Mouse (Mus musculus) liver, embryonic 14.5 days (tissue): ENCODE data around the gene Dnajc24. TPM values are rescaled to one million over a fixed set of nuclear protein-coding genes. Genes with fewer than 3 reads are reported as not detected.
A peak's percentile ranks its signal among the peaks of the same experiment; 100 is the strongest.

ENCODE experiments used
- ATAC-seq: fragments of 200-750 bp; cut with Nextera tagmentation; 2 replicates; pipeline ENCODE4 v1.8.0; 2017; ENCODE audit warnings: moderate number of reproducible peaks, mild to moderate bottlenecking, moderate library complexity; ENCODE audit not compliant: insufficient read depth
- DNase-seq, 3 experiments: peaks; one replicate each; pipeline ENCODE4 v3.0.0-alpha.2; 2012 to 2013; ENCODE audit warnings: low read depth in 3 of 3, low spot score in 3 of 3
- H3K27ac ChIP-seq: fragments of 300-500 bp; sonication (generic); 2 replicates; pipeline ENCODE4 v1.5.1; 2014; ENCODE audit warnings: moderate library complexity, mild to moderate bottlenecking, control low read depth, inconsistent platforms
- H3K27me3 ChIP-seq: fragments of 300-500 bp; sonication (generic); 2 replicates; pipeline ENCODE4 v1.6.1; 2014; ENCODE audit warnings: mild to moderate bottlenecking, low read length, moderate library complexity; ENCODE audit not compliant: control insufficient read depth, insufficient read depth
- H3K36me3 ChIP-seq: fragments of 300-500 bp; sonication (generic); replicated peaks from 2 replicates; pipeline ENCODE4 v1.6.1; 2014; ENCODE audit warnings: low read depth; ENCODE audit not compliant: control insufficient read depth, insufficient read depth
- H3K4me1 ChIP-seq, 2 experiments: fragments of 200-500 bp in 1 of 2; fragments of 300-500 bp in 1 of 2; sonication (generic) in 1 of 2; replicated peaks; 2 replicates each; pipeline ENCODE4 v1.6.1; 2012 to 2014; ENCODE audit warnings: antibody characterized with exemption in 1 of 2, inconsistent platforms in 1 of 2, low read length in 1 of 2; ENCODE audit not compliant: control insufficient read depth in 2 of 2, insufficient read depth in 2 of 2
- H3K4me2 ChIP-seq: fragments of 300-500 bp; sonication (generic); 2 replicates; pipeline ENCODE4 v1.6.1; 2014; ENCODE audit warnings: low read depth, mild to moderate bottlenecking, control low read depth, moderate library complexity
- H3K4me3 ChIP-seq, 2 experiments: fragments of 200-500 bp in 1 of 2; fragments of 300-500 bp in 1 of 2; sonication (generic) in 1 of 2; 2 replicates each; pipeline ENCODE4 v1.5.1; 2012 to 2014; ENCODE audit warnings: low read depth in 2 of 2, low read length in 2 of 2, mild to moderate bottlenecking in 2 of 2, control low read depth in 1 of 2, inconsistent platforms in 1 of 2, moderate library complexity in 1 of 2; ENCODE audit not compliant: insufficient read depth in 1 of 2
- H3K9ac ChIP-seq: fragments of 300-500 bp; sonication (generic); replicated peaks from 2 replicates; pipeline ENCODE4 v1.6.1; 2014; ENCODE audit warnings: mild to moderate bottlenecking, control low read depth, moderate library complexity
- H3K9me3 ChIP-seq: fragments of 300-500 bp; sonication (generic); 2 replicates; pipeline ENCODE4 v1.6.1; 2016; ENCODE audit warnings: low read length, mixed read lengths; ENCODE audit not compliant: control insufficient read depth
- CTCF ChIP-seq: IDR thresholded peaks from 2 replicates; pipeline ENCODE4 v1.5.1; 2016; ENCODE audit warnings: antibody characterized with exemption, low read depth, control low read depth
- EP300 ChIP-seq: IDR thresholded peaks from 2 replicates; pipeline ENCODE4 v1.6.1; 2016; ENCODE audit warnings: antibody characterized with exemption, low read depth
- WGBS: fragments of 180-500 bp; shearing (Covaris S2); extraction: QIAGEN DNeasy Blood & Tissue Kit; methylation state at CpG from one replicate; pipeline ENCODE4 v1.1.7; 2014; ENCODE audit not compliant: insufficient replicate concordance; 5-methylcytosine and 5-hydroxymethylcytosine counted together
- polyA plus RNA-seq, 2 experiments: library from polyadenylated mRNA; depleted of rRNA in 1 of 2; stranded (reverse) in 1 of 2; unstranded in 1 of 2; fragments of >200 nt; fragmentation: Nextera tagmentation in 1 of 2; extraction: Ambion mirVana in 1 of 2; gene quantifications; 2 replicates each; pipeline versions ENCODE4 v1.2.1 to v1.2.3; 2012 to 2014

Gene Dnajc24
- polyA plus RNA-seq (2012; rRNA removed): 6.0 and 12.8 TPM in 2 replicates
- 18.8 and 22.6 TPM in 2 replicates for polyA plus RNA-seq (2014; fragmentation: Nextera tagmentation; extraction: Ambion mirVana)

DNA sequence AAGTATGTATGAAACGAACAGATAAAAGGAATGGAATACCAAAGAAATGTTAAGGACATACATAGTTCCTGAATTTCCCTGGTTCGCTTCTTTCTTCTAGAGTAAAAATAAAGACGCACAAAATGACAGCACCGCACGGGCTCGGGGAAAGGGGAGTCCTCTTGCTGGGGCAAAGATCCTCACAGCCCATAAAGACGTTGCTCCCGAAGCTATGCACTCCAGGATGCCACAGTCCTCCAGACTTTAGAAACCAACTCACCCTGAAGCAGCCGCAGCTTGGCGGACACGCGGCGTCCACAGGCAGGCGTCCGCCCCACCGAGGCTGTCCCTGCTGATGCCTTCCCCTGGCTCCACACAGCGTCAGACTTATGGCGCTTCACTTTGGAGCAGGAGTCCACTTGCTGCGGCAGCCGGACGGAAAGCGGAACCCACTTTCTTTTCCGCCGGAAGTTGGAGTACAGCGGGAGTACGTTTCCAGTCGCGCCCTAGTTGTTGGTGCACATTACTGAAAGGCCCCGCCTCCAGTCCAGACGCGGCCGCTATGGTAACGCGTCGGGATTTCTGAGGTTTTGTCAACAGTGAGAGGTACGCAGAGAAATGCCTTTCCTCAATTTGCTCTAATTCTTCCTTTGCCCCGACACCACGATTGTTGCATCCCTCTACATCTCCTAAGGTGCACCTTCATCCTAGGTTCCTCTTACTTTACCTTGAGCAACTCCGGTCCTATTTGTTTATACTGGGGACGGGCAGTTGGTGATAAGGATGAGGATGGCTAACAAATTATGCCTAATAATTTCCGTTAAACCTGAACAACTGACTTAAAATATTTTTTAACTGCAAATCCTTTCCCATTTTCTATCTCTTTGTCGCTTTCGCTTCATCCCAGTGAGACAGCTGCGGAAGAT, at the start of gene Dnajc24:
Gene Dnajc24, minus strand, starts transcription at position 715 of the 905 bp plus-strand sequence.
- no peaks in the 10 kb centered on the region for H3K9me3 ChIP-seq
- ATAC-seq (peak; percentile 97), DNase-seq (peak; percentile 80 to 88 (median 82))
- no peaks in the 10 kb centered on the region for H3K27me3 ChIP-seq
- H3K27ac ChIP-seq: peak within 1 kb of the TSS; percentile 44
- WGBS: 2% methylated on average over 44 of the region's 44 CpGs
- H3K9ac ChIP-seq: peak within 1 kb of the TSS; percentile 93
- H3K4me3 ChIP-seq: peak within 1 kb of the TSS; percentile 92 to 95
- TF ChIP-seq CTCF (0 out of 2 replicates have a peak, but pooled peaks have one; percentile 27), EP300 (no peak)
- H3K36me3 ChIP-seq: no peaks in the 10 kb centered on the region
- peak within 1 kb of the TSS; percentile 84 for H3K4me2 ChIP-seq
- H3K4me1 ChIP-seq: no peaks in the 10 kb centered on the region

DNA sequence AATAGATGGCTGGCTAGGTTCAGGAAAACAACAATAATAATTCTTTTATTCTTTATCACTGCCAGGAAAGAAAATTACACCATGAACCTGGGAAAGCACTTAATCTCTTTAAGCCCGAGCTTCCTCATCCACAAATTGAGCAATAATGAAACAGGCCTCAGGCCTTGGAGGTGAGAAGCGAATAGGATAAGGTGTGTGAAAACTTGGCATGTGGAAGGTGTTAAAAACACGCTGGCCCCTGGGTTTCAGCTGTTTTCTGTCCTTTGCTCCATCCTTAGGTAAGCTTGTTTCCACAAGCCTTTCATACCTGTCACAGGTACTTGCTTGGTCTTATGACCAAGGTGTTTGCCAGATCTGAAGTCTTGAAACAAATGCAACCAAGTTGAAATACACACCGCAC, 43.3 kb upstream of the Dnajc24 start:
- DNase-seq (no peak), ATAC-seq (no peak)
- H3K4me1 ChIP-seq: no peaks in the 10 kb centered on the region
- no peak for TF ChIP-seq CTCF
- no peak for TF ChIP-seq EP300
- H3K36me3 ChIP-seq: no peaks in the 10 kb centered on the region
- H3K9ac ChIP-seq: no peak overlapping the region
- 58% methylated on average over 4 of the region's 4 CpGs for WGBS
- no peak overlapping the region for H3K4me3 ChIP-seq
- no peak overlapping the region for H3K27ac ChIP-seq
- H3K27me3 ChIP-seq: no peaks in the 10 kb centered on the region
- H3K9me3 ChIP-seq: no peaks in the 10 kb centered on the region
- H3K4me2 ChIP-seq: no peak overlapping the region

DNA sequence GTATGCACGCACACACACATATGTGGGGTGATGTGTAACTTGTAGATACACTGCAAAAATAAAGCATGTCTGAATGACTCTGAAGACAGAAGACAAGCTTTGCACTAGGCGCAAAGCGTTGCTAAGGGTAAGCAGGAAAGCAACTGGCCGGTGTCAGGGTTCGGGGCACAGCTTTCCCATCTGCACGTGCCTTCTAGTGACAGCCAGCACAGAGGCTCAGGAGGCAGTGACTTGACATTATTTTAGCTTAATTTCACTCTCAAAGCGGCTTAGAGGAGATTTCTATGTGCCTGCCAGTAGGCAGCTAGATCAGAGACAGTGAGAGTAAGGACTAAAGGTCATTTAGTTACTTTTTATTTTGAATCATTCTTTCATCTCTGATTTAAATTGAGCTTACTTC, 39.1 kb upstream of the Dnajc24 start:
- 64% methylated on average over 7 of the region's 7 CpGs for WGBS
- ATAC-seq (no peak), DNase-seq (no peak)

DNA sequence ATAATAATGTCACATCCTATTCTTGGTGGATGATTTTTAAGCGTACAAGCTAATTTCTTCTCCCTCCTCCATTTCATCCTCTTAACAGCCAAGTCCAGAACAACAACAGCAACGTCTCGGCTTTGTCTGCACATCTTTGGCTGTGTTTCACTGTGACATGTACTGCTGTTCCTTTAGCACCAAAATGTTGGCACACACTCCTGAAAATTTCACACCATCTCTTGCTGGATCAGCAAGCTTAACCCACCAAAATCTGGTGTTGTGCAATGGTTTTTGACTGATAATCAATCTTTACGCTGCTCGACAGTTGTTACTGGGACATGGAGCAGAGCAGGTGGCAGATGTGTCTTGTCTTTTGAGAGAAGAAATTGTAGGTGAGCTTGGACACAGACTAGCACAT, 38.6 kb upstream of the Dnajc24 start:
- H3K4me3 ChIP-seq: no peak overlapping the region
- H3K27me3 ChIP-seq: no peaks in the 10 kb centered on the region
- no peaks in the 10 kb centered on the region for H3K9me3 ChIP-seq
- H3K36me3 ChIP-seq: no peaks in the 10 kb centered on the region
- no peak overlapping the region for H3K27ac ChIP-seq
- WGBS: 71% methylated on average over 5 of the region's 5 CpGs
- DNase-seq (no peak), ATAC-seq (no peak)
- H3K4me2 ChIP-seq: no peak overlapping the region
- no peak overlapping the region for H3K9ac ChIP-seq
- no peaks in the 10 kb centered on the region for H3K4me1 ChIP-seq
- TF ChIP-seq EP300 (no peak), CTCF (no peak)

More for the DNA sequence above, 39.1 kb upstream of the Dnajc24 start:
- H3K36me3 ChIP-seq: no peaks in the 10 kb centered on the region
- no peak for TF ChIP-seq CTCF
- no peak for TF ChIP-seq EP300
- H3K4me3 ChIP-seq: no peak overlapping the region
- H3K9me3 ChIP-seq: no peaks in the 10 kb centered on the region
- H3K27ac ChIP-seq: no peak overlapping the region
- no peaks in the 10 kb centered on the region for H3K4me1 ChIP-seq
- H3K27me3 ChIP-seq: no peaks in the 10 kb centered on the region
- no peak overlapping the region for H3K9ac ChIP-seq
- no peak overlapping the region for H3K4me2 ChIP-seq

DNA sequence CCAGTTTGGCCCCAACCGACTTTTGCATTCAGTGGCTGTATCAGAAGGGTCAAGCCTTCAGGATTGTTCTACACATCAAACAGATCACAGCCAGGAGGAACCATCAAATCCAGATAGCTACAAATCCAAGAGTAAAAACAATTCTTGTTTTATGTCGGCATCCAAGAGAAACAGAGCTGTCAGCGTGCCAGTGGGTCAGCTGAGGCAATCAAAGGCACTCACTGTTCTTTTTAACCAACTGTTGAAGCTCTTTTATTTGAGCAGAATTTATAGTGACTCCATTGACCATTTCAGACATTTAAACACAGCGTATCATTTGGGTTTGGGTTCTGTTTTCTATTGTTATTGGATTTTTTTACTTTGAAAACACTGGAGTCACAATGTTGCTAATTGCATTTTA, 34.9 kb upstream of the Dnajc24 start:
- Histone ChIP-seq H3K9ac (no peak overlapping the region), H3K4me3 (no peak overlapping the region), H3K27ac (no peak overlapping the region), H3K27me3 (no peaks in the 10 kb centered on the region), H3K4me1 (no peaks in the 10 kb centered on the region), H3K4me2 (no peak overlapping the region), H3K36me3 (no peaks in the 10 kb centered on the region), H3K9me3 (no peaks in the 10 kb centered on the region)
- DNase-seq (no peak), ATAC-seq (no peak)
- WGBS: 61% methylated on average over 4 of the region's 4 CpGs
- TF ChIP-seq EP300 (no peak), CTCF (no peak)
